Mouse (Mus musculus): ENCODE results near the gene Slc35b4.

The Slc35b4 gene

GRCm38 (mm10) chr6:34176864-34177247 lies at the start of gene Slc35b4:
Slc35b4 (minus strand) TSS chr6:34177111.
- DNase-seq (ENCODE audit: low spot score): peak; percentile 99

GRCm38 (mm10) chr6:34225004-34225599 lies 48.2 kb upstream of the Slc35b4 start:
- no peak for DNase-seq (ENCODE audit: low spot score)

- no peak for DNase-seq (ENCODE audit: low spot score)
Measured at GRCm38 (mm10) chr6:34216450-34217319, 39.8 kb upstream of the Slc35b4 start.

- DNase-seq (ENCODE audit: low spot score): no peak
Measured at GRCm38 (mm10) chr6:34205754-34206153, 28.8 kb upstream of the Slc35b4 start.

GRCm38 (mm10) chr6:34204971-34205572 lies 28.2 kb upstream of the Slc35b4 start:
- peak; percentile 76 for DNase-seq (ENCODE audit: low spot score)

- DNase-seq (ENCODE audit: low spot score): no peak
Measured at GRCm38 (mm10) chr6:34203503-34203902, 26.6 kb upstream of the Slc35b4 start.

- no peak for DNase-seq (ENCODE audit: low spot score)
Measured at GRCm38 (mm10) chr6:34194981-34195380, 18.1 kb upstream of the Slc35b4 start.

- peak; percentile 81 for DNase-seq (ENCODE audit: low spot score)
Measured at GRCm38 (mm10) chr6:34193708-34194475, 17.0 kb upstream of the Slc35b4 start.

GRCm38 (mm10) chr6:34191401-34191800 lies 14.5 kb upstream of the Slc35b4 start:
- no peak for DNase-seq (ENCODE audit: low spot score)

- no peak for DNase-seq (ENCODE audit: low spot score)
Measured at GRCm38 (mm10) chr6:34189494-34189893, 12.6 kb upstream of the Slc35b4 start.

- peak; percentile 83 for DNase-seq (ENCODE audit: low spot score)
Measured at GRCm38 (mm10) chr6:34187986-34188599, 11.2 kb upstream of the Slc35b4 start.

- no peak for DNase-seq (ENCODE audit: low spot score)
Measured at GRCm38 (mm10) chr6:34187273-34187863, 10.5 kb upstream of the Slc35b4 start.

GRCm38 (mm10) chr6:34183326-34183725 lies 6.4 kb upstream of the Slc35b4 start:
- DNase-seq (ENCODE audit: low spot score): no peak

GRCm38 (mm10) chr6:34181961-34182360 lies 5.0 kb upstream of the Slc35b4 start:
- no peak for DNase-seq (ENCODE audit: low spot score)

GRCm38 (mm10) chr6:34179911-34180310 lies 3.0 kb upstream of the Slc35b4 start:
- no peak for DNase-seq (ENCODE audit: low spot score)

- no peak for DNase-seq (ENCODE audit: low spot score)
Measured at GRCm38 (mm10) chr6:34179007-34179406, 2.1 kb upstream of the Slc35b4 start.

- peak; percentile 65 for DNase-seq (ENCODE audit: low spot score)
Measured at GRCm38 (mm10) chr6:34176111-34176863, 624 bp downstream of the Slc35b4 start.

GRCm38 (mm10) chr6:34174715-34175114 lies 2.2 kb downstream of the Slc35b4 start:
- no peak for DNase-seq (ENCODE audit: low spot score)

- DNase-seq (ENCODE audit: low spot score): peak; percentile 72
Measured at GRCm38 (mm10) chr6:34173251-34173650, 3.7 kb downstream of the Slc35b4 start.

- no peak for DNase-seq (ENCODE audit: low spot score)
Measured at GRCm38 (mm10) chr6:34171748-34172457, 5.0 kb downstream of the Slc35b4 start.
